Mouse (Mus musculus): Measurements from ENCODE around the gene Ncln. TPM values are rescaled to one million over a fixed set of nuclear protein-coding genes. Genes with fewer than 3 reads are reported as not detected.

The Ncln gene
- 82.4 and 99.0 TPM in 2 replicates for polyA plus RNA-seq (2014; fragmentation: Nextera tagmentation; extraction: Ambion mirVana)

- Histone ChIP-seq H3K4me3 (ENCODE audit: low read depth, low read length) (peak within 1 kb of the TSS; percentile 80), H3K9ac (ENCODE audit: low read length) (peak within 1 kb of the TSS; percentile 82), H3K9me3 (ENCODE audit: control insufficient read depth, low read length) (no peaks in the 10 kb centered on the region), H3K4me1 (replicated peaks; ENCODE audit: control insufficient read depth, insufficient read depth, low read length) (peaks cover 18% of the 10 kb centered on the region), H3K36me3 (ENCODE audit: control insufficient read depth, insufficient read depth, low read length) (peaks cover 19% of the 10 kb centered on the region), H3K27me3 (replicated peaks; ENCODE audit: control insufficient read depth, insufficient read depth, low read length) (no peaks in the 10 kb centered on the region), H3K4me2 (ENCODE audit: low read length) (peak within 1 kb of the TSS; percentile 97), H3K27ac (ENCODE audit: low read depth) (peak within 1 kb of the TSS; percentile 39; the same call in 1 of the 2 replicates)
- under 1% methylated on average over 45 of the region's 45 CpGs for WGBS
- DNase-seq (ENCODE audit: low spot score), result peak; percentile 99
- ATAC-seq (replicated peaks; ENCODE audit: low FRiP score, low TSS enrichment, low read depth), result peak; percentile 95
Observed at GRCm38 (mm10) chr10:81496264-81496901, at the start of gene Ncln. Ncln (minus strand) TSS chr10:81496392.

DNA sequence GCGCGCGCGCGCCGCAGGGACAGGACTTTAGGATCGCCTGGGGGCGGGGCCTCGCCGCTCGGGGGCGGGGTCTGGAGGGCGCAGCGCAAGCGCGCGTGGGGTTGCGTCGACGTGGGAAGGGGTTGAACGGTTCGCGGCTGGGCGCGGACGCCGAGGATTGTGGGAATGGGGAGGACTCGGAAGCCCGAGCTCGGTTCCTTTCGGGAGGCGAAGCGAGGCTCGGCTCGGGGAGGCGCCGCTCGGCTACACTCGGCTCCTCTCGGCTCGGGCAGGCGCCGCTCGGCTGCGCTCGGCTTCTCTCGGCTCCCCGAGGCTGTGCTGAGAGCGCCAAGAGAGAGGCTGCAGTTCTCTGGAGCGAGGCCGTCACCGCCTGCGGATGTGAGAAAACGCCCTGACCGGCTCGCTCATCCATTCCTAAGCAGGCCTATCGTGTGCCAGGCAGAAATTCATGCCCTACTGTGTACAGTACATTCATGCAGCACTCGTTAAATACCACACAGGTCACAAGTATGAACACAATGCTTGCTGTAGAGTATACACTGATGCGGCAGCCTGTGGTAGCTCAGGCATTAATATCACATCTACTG lies 49.1 kb upstream of the Ncln start, which contains the start of gene Gna11:
Gene Gna11, minus strand, starts transcription at position 30 of the 587 bp plus-strand sequence.
- H3K4me3 ChIP-seq (ENCODE audit: low read depth, low read length), result peak within 1 kb of the TSS; percentile 91
- WGBS, result 1% methylated on average over 46 of the region's 59 CpGs
- peak; percentile 90 for ATAC-seq (replicated peaks; ENCODE audit: low FRiP score, low TSS enrichment, low read depth)
- peak; percentile 99 for DNase-seq (ENCODE audit: low spot score)
- peaks cover 39% of the 10 kb centered on the region for H3K4me1 ChIP-seq (replicated peaks; ENCODE audit: control insufficient read depth, insufficient read depth, low read length)
- H3K27ac ChIP-seq (ENCODE audit: low read depth), result peak within 1 kb of the TSS; percentile 83
- peak within 1 kb of the TSS; percentile 95 for H3K4me2 ChIP-seq (ENCODE audit: low read length)
- no peaks in the 10 kb centered on the region for H3K27me3 ChIP-seq (replicated peaks; ENCODE audit: control insufficient read depth, insufficient read depth, low read length)
- H3K36me3 ChIP-seq (ENCODE audit: control insufficient read depth, insufficient read depth, low read length), result peaks cover 6% of the 10 kb centered on the region; the same call in 1 of the 2 replicates
- peak within 1 kb of the TSS; percentile 90 for H3K9ac ChIP-seq (ENCODE audit: low read length)
- H3K9me3 ChIP-seq (ENCODE audit: control insufficient read depth, low read length), result no peaks in the 10 kb centered on the region

DNA sequence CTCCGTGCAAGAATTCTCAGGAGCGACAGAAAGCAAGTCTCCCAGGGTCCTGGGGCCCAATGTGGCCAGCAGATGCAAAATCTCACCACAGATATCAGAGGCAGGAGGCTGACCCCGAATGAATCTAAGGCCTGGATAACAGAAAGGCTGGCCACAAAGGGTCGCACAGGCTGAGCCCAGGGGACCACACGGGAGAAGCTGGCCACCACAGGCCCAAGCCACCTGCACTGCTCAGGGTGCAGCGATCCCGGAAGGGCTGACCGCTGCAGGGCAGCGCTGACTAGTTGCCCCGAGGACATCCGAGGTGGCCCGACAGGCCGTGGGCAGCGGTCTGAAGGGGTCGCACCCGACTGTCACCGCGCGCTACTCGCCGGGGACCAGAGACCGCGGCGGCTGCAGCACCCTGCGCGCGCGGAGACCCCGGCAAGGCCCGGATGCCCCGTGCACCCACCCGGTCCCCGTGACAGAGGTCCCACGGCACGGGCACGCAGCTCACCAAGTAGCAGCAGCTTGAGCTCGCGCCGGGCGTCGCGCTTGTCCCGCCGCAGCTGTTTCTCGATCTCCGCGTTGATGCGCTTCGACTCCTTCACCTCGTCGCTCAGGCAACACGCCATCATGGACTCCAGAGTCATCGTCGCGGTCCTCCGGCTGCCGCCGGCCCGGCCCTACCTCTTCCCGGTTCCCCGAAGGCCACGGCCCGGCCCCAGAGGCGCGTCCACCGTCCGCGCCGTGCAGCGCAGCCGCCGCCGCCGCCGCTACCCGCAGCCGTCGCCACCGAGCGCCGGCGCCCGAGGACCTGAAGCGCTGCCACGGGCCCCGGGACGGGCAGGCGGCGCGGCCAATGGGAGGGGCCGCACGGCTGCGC lies 48.3 kb upstream of the Ncln start:
- Histone ChIP-seq H3K9ac (ENCODE audit: low read length) (peak overlapping the region; percentile 90), H3K36me3 (ENCODE audit: control insufficient read depth, insufficient read depth, low read length) (peaks cover 10% of the 10 kb centered on the region; the same call in 1 of the 2 replicates), H3K9me3 (ENCODE audit: control insufficient read depth, low read length) (no peaks in the 10 kb centered on the region), H3K27me3 (replicated peaks; ENCODE audit: control insufficient read depth, insufficient read depth, low read length) (no peaks in the 10 kb centered on the region), H3K4me2 (ENCODE audit: low read length) (peak overlapping the region; percentile 95), H3K27ac (ENCODE audit: low read depth) (peak overlapping the region; percentile 70; the same call in 1 of the 2 replicates), H3K4me3 (ENCODE audit: low read depth, low read length) (peak overlapping the region; percentile 91), H3K4me1 (replicated peaks; ENCODE audit: control insufficient read depth, insufficient read depth, low read length) (peaks cover 39% of the 10 kb centered on the region)
- whole genome bisulfite sequencing, result under 1% methylated on average over 93 of the region's 93 CpGs
- DNase-seq (ENCODE audit: low spot score) (no peak), ATAC-seq (replicated peaks; ENCODE audit: low FRiP score, low TSS enrichment, low read depth) (peak; percentile 41)

DNA sequence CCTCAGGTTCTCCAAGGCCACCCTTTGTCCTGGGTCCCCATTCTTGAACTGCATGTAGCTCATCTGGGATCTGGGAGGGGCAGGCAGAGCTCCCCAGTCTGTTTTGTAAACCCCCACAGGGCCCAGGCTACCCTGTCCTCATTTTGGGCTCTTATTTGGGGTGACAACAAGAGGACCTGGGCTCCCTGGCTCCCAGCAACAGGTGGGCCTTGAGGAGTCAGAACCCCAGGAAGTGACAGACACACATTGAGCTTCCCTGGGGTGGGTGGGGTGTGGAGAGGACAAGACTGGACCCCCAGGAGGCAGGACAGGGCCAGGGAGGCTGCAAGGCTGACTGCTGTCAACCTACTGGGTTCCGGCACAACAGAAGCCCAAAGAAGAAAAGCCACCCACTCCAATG lies 47.4 kb upstream of the Ncln start:
- Histone ChIP-seq H3K9ac (ENCODE audit: low read length) (peak overlapping the region; percentile 90), H3K4me3 (ENCODE audit: low read depth, low read length) (peak overlapping the region; percentile 91), H3K36me3 (ENCODE audit: control insufficient read depth, insufficient read depth, low read length) (peaks cover 16% of the 10 kb centered on the region), H3K9me3 (ENCODE audit: control insufficient read depth, low read length) (no peaks in the 10 kb centered on the region), H3K27ac (ENCODE audit: low read depth) (no peak overlapping the region), H3K27me3 (replicated peaks; ENCODE audit: control insufficient read depth, insufficient read depth, low read length) (no peaks in the 10 kb centered on the region), H3K4me2 (ENCODE audit: low read length) (peak overlapping the region; percentile 95), H3K4me1 (replicated peaks; ENCODE audit: control insufficient read depth, insufficient read depth, low read length) (peaks cover 36% of the 10 kb centered on the region)
- DNase-seq (ENCODE audit: low spot score), result no peak
- no peak for ATAC-seq (replicated peaks; ENCODE audit: low FRiP score, low TSS enrichment, low read depth)
- 83% methylated on average over 1 of the region's 1 CpGs for WGBS

DNA sequence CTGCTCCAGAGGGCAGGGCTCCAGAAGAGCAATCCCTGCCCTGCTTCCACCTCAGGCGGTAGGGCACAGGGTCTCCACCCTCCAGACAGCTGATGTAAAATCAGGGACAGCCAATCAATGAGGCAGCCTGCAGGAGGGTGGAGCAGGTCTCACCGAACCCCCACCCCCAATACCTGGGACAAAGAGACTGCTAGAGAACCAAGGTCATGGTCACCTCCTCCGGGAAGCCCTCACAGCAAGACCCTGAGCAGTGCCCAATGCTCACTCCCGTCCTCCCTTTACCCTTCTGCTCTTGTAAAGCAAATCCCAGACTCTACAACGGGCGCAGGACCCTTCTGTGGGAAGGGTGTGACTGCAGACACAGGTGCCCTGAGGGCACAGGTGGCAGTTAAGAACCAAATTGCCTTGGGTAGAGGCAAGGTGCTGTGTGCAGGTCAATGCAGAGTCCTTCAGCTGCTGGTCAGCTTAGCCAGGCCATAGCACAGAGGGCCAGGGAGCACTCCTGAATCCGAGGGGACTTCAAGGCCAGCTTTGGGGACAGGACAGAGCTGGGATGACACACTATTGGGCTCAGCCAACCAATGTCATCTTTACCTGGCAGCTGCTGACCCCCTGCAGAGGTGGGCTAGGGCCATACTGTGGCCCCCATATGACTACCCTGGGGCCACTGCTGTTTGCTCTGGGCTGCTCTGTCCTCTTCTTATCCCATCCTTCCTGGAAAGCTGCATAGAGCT lies 46.7 kb upstream of the Ncln start:
- H3K27me3 ChIP-seq (replicated peaks; ENCODE audit: control insufficient read depth, insufficient read depth, low read length), result no peaks in the 10 kb centered on the region
- WGBS, result 64% methylated on average over 7 of the region's 7 CpGs
- H3K4me3 ChIP-seq (ENCODE audit: low read depth, low read length), result peak overlapping the region; percentile 91; the same call in 1 of the 2 replicates
- H3K27ac ChIP-seq (ENCODE audit: low read depth), result no peak overlapping the region
- peaks cover 20% of the 10 kb centered on the region for H3K36me3 ChIP-seq (ENCODE audit: control insufficient read depth, insufficient read depth, low read length)
- peak overlapping the region; percentile 95 for H3K4me2 ChIP-seq (ENCODE audit: low read length)
- H3K9ac ChIP-seq (ENCODE audit: low read length), result peak overlapping the region; percentile 90
- H3K4me1 ChIP-seq (replicated peaks; ENCODE audit: control insufficient read depth, insufficient read depth, low read length), result peaks cover 36% of the 10 kb centered on the region
- DNase-seq (ENCODE audit: low spot score) (no peak), ATAC-seq (replicated peaks; ENCODE audit: low FRiP score, low TSS enrichment, low read depth) (no peak)
- H3K9me3 ChIP-seq (ENCODE audit: control insufficient read depth, low read length), result no peaks in the 10 kb centered on the region

DNA sequence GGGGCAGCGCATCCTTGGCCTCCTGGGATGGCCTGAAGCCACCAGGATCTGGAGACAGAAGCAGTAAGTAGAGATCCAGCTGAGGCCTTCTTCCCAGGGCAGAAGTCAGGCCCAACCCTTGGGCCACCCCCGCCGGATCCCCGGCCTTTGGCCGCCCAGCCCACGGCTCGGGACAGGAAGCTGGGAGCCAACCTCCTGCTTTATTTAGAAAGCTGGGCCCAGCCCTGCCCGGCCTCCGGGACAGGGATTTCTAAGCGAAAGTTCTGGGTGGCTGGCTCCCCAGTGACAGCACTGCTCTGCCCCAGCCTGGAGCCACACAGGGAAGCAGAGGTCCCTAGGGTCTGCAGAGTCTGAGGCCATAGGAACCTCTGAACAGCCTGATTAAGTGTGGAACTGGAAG lies 45.6 kb upstream of the Ncln start:
- ATAC-seq (replicated peaks; ENCODE audit: low FRiP score, low TSS enrichment, low read depth), result no peak
- Histone ChIP-seq H3K4me2 (ENCODE audit: low read length) (peak overlapping the region; percentile 95; the same call in 1 of the 2 replicates), H3K4me3 (ENCODE audit: low read depth, low read length) (no peak overlapping the region), H3K9ac (ENCODE audit: low read length) (peak overlapping the region; percentile 23; the same call in 1 of the 2 replicates), H3K9me3 (ENCODE audit: control insufficient read depth, low read length) (no peaks in the 10 kb centered on the region), H3K27ac (ENCODE audit: low read depth) (no peak overlapping the region), H3K4me1 (replicated peaks; ENCODE audit: control insufficient read depth, insufficient read depth, low read length) (peaks cover 36% of the 10 kb centered on the region), H3K27me3 (replicated peaks; ENCODE audit: control insufficient read depth, insufficient read depth, low read length) (no peaks in the 10 kb centered on the region), H3K36me3 (ENCODE audit: control insufficient read depth, insufficient read depth, low read length) (peaks cover 20% of the 10 kb centered on the region)
- WGBS, result 66% methylated on average over 10 of the region's 10 CpGs
- no peak for DNase-seq (ENCODE audit: low spot score)

GRCm38 (mm10) chr10:81541363-81541762 lies 45.2 kb upstream of the Ncln start:
- Histone ChIP-seq H3K27me3 (replicated peaks; ENCODE audit: control insufficient read depth, insufficient read depth, low read length) (no peaks in the 10 kb centered on the region), H3K9ac (ENCODE audit: low read length) (peak overlapping the region; percentile 23; the same call in 1 of the 2 replicates), H3K4me1 (replicated peaks; ENCODE audit: control insufficient read depth, insufficient read depth, low read length) (peaks cover 36% of the 10 kb centered on the region), H3K36me3 (ENCODE audit: control insufficient read depth, insufficient read depth, low read length) (peaks cover 20% of the 10 kb centered on the region), H3K27ac (ENCODE audit: low read depth) (no peak overlapping the region), H3K4me2 (ENCODE audit: low read length) (no peak overlapping the region), H3K9me3 (ENCODE audit: control insufficient read depth, low read length) (no peaks in the 10 kb centered on the region), H3K4me3 (ENCODE audit: low read depth, low read length) (no peak overlapping the region)
- DNase-seq (ENCODE audit: low spot score) (no peak), ATAC-seq (replicated peaks; ENCODE audit: low FRiP score, low TSS enrichment, low read depth) (no peak)
- 88% methylated on average over 5 of the region's 5 CpGs for WGBS

All from intestine, embryonic 14.5 days (tissue).